ENCODE assay signal across 8 mouse cellular contexts in the genomic region with DNA sequence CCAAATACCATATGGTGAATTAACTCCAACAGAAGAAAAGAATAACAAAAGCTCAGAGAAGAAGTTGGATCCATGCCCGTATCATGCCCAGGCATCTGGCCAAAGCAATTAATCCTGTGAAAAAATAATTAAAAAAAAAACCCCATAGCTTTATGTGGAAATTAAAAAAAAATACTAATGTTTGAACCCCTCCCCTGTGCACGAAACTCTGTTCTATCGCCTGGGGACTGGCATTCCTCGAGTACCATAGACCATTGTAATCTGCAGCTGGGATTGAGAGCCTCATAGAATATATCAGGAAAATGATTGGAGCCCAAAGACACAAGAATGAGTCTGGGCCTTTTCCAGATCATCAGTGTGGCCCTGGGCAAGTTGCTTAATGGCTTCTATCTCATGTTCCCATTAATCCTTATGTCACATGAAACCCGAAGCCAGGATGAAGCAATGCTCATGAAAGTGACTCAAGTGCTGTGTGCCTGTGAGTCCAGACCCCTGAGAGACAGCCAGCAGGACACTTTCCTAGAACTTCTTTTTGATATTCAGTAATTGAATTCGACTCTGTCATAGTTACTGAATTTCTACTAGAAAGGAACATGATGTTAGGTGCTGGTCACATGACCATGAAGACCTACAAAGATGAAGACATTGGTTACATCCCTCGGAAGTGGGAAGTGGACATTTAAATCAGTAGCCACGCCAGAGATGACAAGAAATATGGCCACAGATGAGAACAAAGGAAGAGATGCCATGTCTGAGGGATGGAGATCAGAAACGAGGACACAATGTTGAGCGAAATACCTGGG. TPM values are rescaled to one million over a fixed set of nuclear protein-coding genes. Genes with fewer than 3 reads are reported as not detected.
A peak's percentile ranks its signal among the peaks of the same experiment; 100 is the strongest.
DNase-seq lines count a peak whose midpoint lies in the region; ATAC-seq and TF ChIP-seq lines count a peak whose summit lies in the region.

No protein-coding gene starts in this region.

- no peak overlapping the region for H3K4me2 ChIP-seq in lung, postnatal 0 days (replicated peaks; ENCODE audit: low read depth, low read length)
- peak overlapping the region; percentile 78 for H3K4me2 ChIP-seq in hindbrain, embryonic 13.5 days
- peak overlapping the region; percentile 74 for H3K4me2 ChIP-seq in neural tube, embryonic 12.5 days (replicated peaks)

- H3K4me1 ChIP-seq in lung, postnatal 0 days (ENCODE audit: insufficient read depth, low read depth, low read length) = no peaks in the 10 kb centered on the region; the same call in 1 of the 2 replicates
- peaks cover 74% of the 10 kb centered on the region for H3K4me1 ChIP-seq in hindbrain, embryonic 13.5 days (replicated peaks)
- peaks cover 42% of the 10 kb centered on the region for H3K4me1 ChIP-seq in neural tube, embryonic 12.5 days

- no peak overlapping the region for H3K9ac ChIP-seq in lung, postnatal 0 days (replicated peaks; ENCODE audit: low read depth)
- H3K9ac ChIP-seq in hindbrain, embryonic 13.5 days = peak overlapping the region; percentile 82; the same call in 1 of the 2 replicates
- H3K9ac ChIP-seq in neural tube, embryonic 12.5 days = no peak overlapping the region

- H3K9me3 ChIP-seq in lung, postnatal 0 days (ENCODE audit: low read length) = no peaks in the 10 kb centered on the region
- H3K9me3 ChIP-seq in hindbrain, embryonic 13.5 days = no peaks in the 10 kb centered on the region
- H3K9me3 ChIP-seq in neural tube, embryonic 12.5 days = no peaks in the 10 kb centered on the region

- WGBS in lung, postnatal 0 days = 50% methylated on average over 10 of the region's 10 CpGs
- WGBS in hindbrain, embryonic 13.5 days = 57% methylated on average over 10 of the region's 10 CpGs
- WGBS in neural tube, embryonic 12.5 days = 65% methylated on average over 10 of the region's 10 CpGs

- intact Hi-C loops in gastrocnemius, adult 2 months (cut with DNase I) = no loop called here

- TF ChIP-seq EP300 in lung, postnatal 0 days (IDR thresholded peaks at IDR 0.05) = no peak

- ATAC-seq in lung, postnatal 0 days = peak; percentile 26; the same call in 1 of the 2 replicates
- ATAC-seq in hindbrain, embryonic 13.5 days (ENCODE audit: low FRiP score) = 0 out of 2 replicates have a peak, but pooled peaks have one; percentile 12
- ATAC-seq in neural tube, embryonic 12.5 days (ENCODE audit: low FRiP score, low read depth) = no peak

- no peaks in the 10 kb centered on the region for H3K36me3 ChIP-seq in lung, postnatal 0 days (ENCODE audit: insufficient read depth, low read length)
- H3K36me3 ChIP-seq in hindbrain, embryonic 13.5 days = peaks cover 2% of the 10 kb centered on the region; the same call in 1 of the 2 replicates
- peaks cover 3% of the 10 kb centered on the region for H3K36me3 ChIP-seq in neural tube, embryonic 12.5 days

- TF ChIP-seq CTCF in gastrocnemius, adult 2 months (IDR thresholded peaks at IDR 0.05) = no peak
- TF ChIP-seq CTCF in lung, postnatal 0 days (IDR thresholded peaks at IDR 0.05) = no peak

- no peaks in the 10 kb centered on the region for H3K27me3 ChIP-seq in lung, postnatal 0 days (replicated peaks; ENCODE audit: insufficient read depth, low read length)
- H3K27me3 ChIP-seq in hindbrain, embryonic 13.5 days = no peaks in the 10 kb centered on the region
- H3K27me3 ChIP-seq in neural tube, embryonic 12.5 days (replicated peaks) = no peaks in the 10 kb centered on the region

- H3K4me3 ChIP-seq in gastrocnemius, adult 2 months = peak overlapping the region; percentile 76
- no peak overlapping the region for H3K4me3 ChIP-seq in lung, postnatal 0 days (ENCODE audit: low read depth, low read length)
- peak overlapping the region; percentile 55 for H3K4me3 ChIP-seq in hindbrain, embryonic 13.5 days
- H3K4me3 ChIP-seq in neural tube, embryonic 12.5 days = peak overlapping the region; percentile 52; the same call in 1 of the 2 replicates

- peak overlapping the region; percentile 92 for H3K27ac ChIP-seq in gastrocnemius, adult 2 months
- no peak overlapping the region for H3K27ac ChIP-seq in lung, postnatal 0 days (ENCODE audit: low read length)
- H3K27ac ChIP-seq in hindbrain, embryonic 13.5 days = peak overlapping the region; percentile 95
- no peak overlapping the region for H3K27ac ChIP-seq in neural tube, embryonic 12.5 days

- peak; percentile 50 for DNase-seq in gastrocnemius, adult 2 months
- no peak for DNase-seq in gastrocnemius, postnatal 25 days
- DNase-seq in lung, postnatal 0 days (ENCODE audit: low spot score) = peak; percentile 70
- no peak for DNase-seq in lung, postnatal 14 days
- no peak for DNase-seq in frontal cortex, postnatal 10 days (ENCODE audit: low spot score in 2 of 2)
- DNase-seq in left cerebral cortex, adult 11 months (ENCODE audit: low spot score) = no peak

RNA-seq across cellular contexts. Expression of a gene that starts 1.3 kb away (rescaled TPM):
- 1 to 10 TPM in 1 of 2 experiments, under 1 TPM in 1; 0.79 to 1.8 TPM for total RNA-seq in gastrocnemius, adult 2 months (2021)
- 1 to 10 TPM; 1.9 to 2.0 TPM for total RNA-seq in gastrocnemius, postnatal 25 days (2021)
- polyA plus RNA-seq in lung, postnatal 0 days (2015; fragmentation: Nextera tagmentation; extraction: Ambion mirVana) = 27.8 and 34.8 TPM in 2 replicates
- 3.2 and 3.8 TPM in 2 replicates for polyA plus RNA-seq in hindbrain, embryonic 13.5 days (2015; fragmentation: Nextera tagmentation; extraction: Ambion mirVana)
- 2.0 and 2.2 TPM in 2 replicates for polyA plus RNA-seq in neural tube, embryonic 12.5 days (2016; fragmentation: Nextera tagmentation; extraction: Ambion mirVana)

RNA-seq across cellular contexts. Expression of a gene that starts 1.8 kb away (rescaled TPM):
- 10 to 100 TPM in 1 of 2 experiments, 1 to 10 TPM in 1; 7.7 to 18.7 TPM for total RNA-seq in gastrocnemius, adult 2 months (2021)
- total RNA-seq in gastrocnemius, postnatal 25 days (2021) = 10 to 100 TPM; 14.7 to 18.6 TPM
- 1.2 and 1.3 TPM in 2 replicates for polyA plus RNA-seq in lung, postnatal 0 days (2015; fragmentation: Nextera tagmentation; extraction: Ambion mirVana)
- polyA plus RNA-seq in hindbrain, embryonic 13.5 days (2015; fragmentation: Nextera tagmentation; extraction: Ambion mirVana) = 31.3 and 36.9 TPM in 2 replicates
- polyA plus RNA-seq in neural tube, embryonic 12.5 days (2016; fragmentation: Nextera tagmentation; extraction: Ambion mirVana) = 31.0 and 35.5 TPM in 2 replicates

Comparison
In these comparisons a context has a peak if more than half of its experiments do, and no peak if none do; other contexts are left out.
1. DNase-seq: peak in gastrocnemius, adult 2 months (single experiment) and lung, postnatal 0 days (single experiment); none in gastrocnemius, postnatal 25 days (single experiment), lung, postnatal 14 days (single experiment), frontal cortex, postnatal 10 days (0 of 2) and left cerebral cortex, adult 11 months (single experiment).
2. H3K27ac ChIP-seq: peak in gastrocnemius, adult 2 months (single experiment) and hindbrain, embryonic 13.5 days (single experiment); none in lung, postnatal 0 days (single experiment) and neural tube, embryonic 12.5 days (single experiment).
3. RNA of a gene that starts 1.8 kb away (polyA plus RNA-seq): 31.3 to 36.9 TPM in hindbrain, embryonic 13.5 days and 31.0 to 35.5 TPM in neural tube, embryonic 12.5 days; 1.2 to 1.3 TPM in lung, postnatal 0 days; every median in the first group is over 10 times any median in the second.